Mouse (Mus musculus) ovary, postnatal 14 days (tissue): ENCODE data around the gene Fmo3.

Experiments used
- DNase-seq: peaks from one replicate; pipeline ENCODE4 v3.0.0; 2022; ENCODE audit warnings: low spot score

Gene Fmo3

GRCm38 (mm10) chr1:162931310-162931875 lies 52.9 kb downstream of the Fmo3 start:
- no peak for DNase-seq

- DNase-seq = no peak
Observed at GRCm38 (mm10) chr1:162930631-162931030, 53.7 kb downstream of the Fmo3 start.

GRCm38 (mm10) chr1:162929146-162929545 lies 55.2 kb downstream of the Fmo3 start:
- no peak for DNase-seq

- DNase-seq = no peak
Observed at GRCm38 (mm10) chr1:162925121-162925520, 59.2 kb downstream of the Fmo3 start.

GRCm38 (mm10) chr1:162916661-162917060 lies 67.7 kb downstream of the Fmo3 start:
- DNase-seq = no peak

- DNase-seq = no peak
Observed at GRCm38 (mm10) chr1:162914932-162915556, 69.3 kb downstream of the Fmo3 start.

GRCm38 (mm10) chr1:162912085-162912484 lies 72.2 kb downstream of the Fmo3 start:
- DNase-seq = no peak
